Mouse (Mus musculus) embryonic fibroblast, embryonic 13.5 days (primary cell): ENCODE measurements around the gene Usp38.

Experiments used
- CTCF ChIP-seq: IDR thresholded peaks from 2 replicates; pipeline ENCODE4 v1.5.1; 2011; ENCODE audit warnings: mild to moderate bottlenecking, control low read depth, low read length, moderate library complexity, borderline replicate concordance; ENCODE audit not compliant: insufficient read depth
- POLR2A ChIP-seq: IDR thresholded peaks from 2 replicates; pipeline ENCODE4 v1.6.1; 2011; ENCODE audit warnings: low read depth, mild to moderate bottlenecking, control low read depth, low read length, moderate library complexity

DNA sequence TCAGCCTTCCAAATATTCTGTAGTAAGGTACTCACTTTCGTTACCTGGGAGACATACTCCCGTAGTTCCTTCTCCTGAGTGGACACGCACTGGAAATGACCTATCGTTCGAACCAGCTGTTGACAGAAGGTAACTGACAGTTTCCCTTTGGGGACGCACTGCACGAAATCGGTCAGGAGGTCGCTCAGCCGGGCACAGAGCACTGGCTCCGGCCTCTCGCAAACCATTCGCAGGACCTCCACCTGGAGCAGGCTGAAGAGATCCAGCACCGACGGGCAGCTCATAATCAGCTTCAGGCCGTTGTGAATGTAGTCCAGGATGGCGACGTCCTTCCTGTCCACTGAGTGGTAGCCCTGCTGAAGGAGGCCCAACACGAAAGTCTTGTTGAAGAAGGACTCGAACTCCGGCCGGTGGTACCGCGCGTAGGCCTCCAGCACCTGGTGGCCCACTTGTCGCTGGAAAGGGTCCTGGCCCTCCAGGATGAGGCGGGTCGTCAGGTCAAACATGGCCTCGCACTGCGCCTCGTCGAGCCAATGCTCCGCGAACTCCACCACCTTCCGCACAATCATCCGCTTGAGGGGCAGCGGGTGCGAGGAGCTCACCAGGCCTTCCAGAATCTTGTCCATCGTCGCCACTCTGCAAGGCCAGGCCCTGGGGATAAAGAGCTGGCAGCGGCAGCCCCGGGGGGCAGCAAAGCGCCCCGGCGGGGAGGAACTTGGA, 757 bp downstream of the Usp38 start:
- TF ChIP-seq CTCF (no peak), POLR2A (no peak)
